ENCODE assay signal across 17 mouse cellular contexts in genomic region chr2:113645712-113646111, GRCm38 (mm10).
DNase-seq lines count a peak whose midpoint lies in the region; ATAC-seq lines count a peak whose summit lies in the region.
"Had no signal": no experiment of that assay in that cellular context is flagged by ENCODE, and none has a peak within 500 bp of the region (broad histone marks: within the 10 kb centered on the region; RNA-seq: fewer than 3 reads in every experiment).

No protein-coding gene starts in this region.

- intact Hi-C loops in heart, postnatal 10 days (cut with DNase I), result loop anchor here (2.0 kb wide), 1 partner anchor 151 kb away; no protein-coding TSS in a partner anchor

- H3K27ac ChIP-seq in lung, embryonic 15.5 days, result no peak overlapping the region
- no peak overlapping the region for H3K27ac ChIP-seq in midbrain, embryonic 15.5 days
- H3K27ac ChIP-seq: forebrain, embryonic 15.5 days; limb, embryonic 12.5 days; liver, embryonic 15.5 days; midbrain, embryonic 12.5 days; neural tube, embryonic 12.5 days had no signal

- no peak overlapping the region for H3K9ac ChIP-seq in lung, embryonic 15.5 days
- H3K9ac ChIP-seq in midbrain, embryonic 15.5 days, result no peak overlapping the region
- H3K9ac ChIP-seq: forebrain, embryonic 15.5 days; limb, embryonic 12.5 days; liver, embryonic 15.5 days; midbrain, embryonic 12.5 days; neural tube, embryonic 12.5 days had no signal

- WGBS in lung, embryonic 15.5 days, result 44% methylated on average over 4 of the region's 4 CpGs
- WGBS in midbrain, embryonic 15.5 days, result 75% methylated on average over 4 of the region's 4 CpGs

- H3K9me3 ChIP-seq in lung, embryonic 15.5 days, result no peaks in the 10 kb centered on the region
- H3K9me3 ChIP-seq in midbrain, embryonic 15.5 days, result no peaks in the 10 kb centered on the region
- H3K9me3 ChIP-seq: forebrain, embryonic 15.5 days; limb, embryonic 12.5 days; liver, embryonic 15.5 days; midbrain, embryonic 12.5 days; neural tube, embryonic 12.5 days had no signal

- no peak overlapping the region for H3K4me2 ChIP-seq in lung, embryonic 15.5 days
- no peak overlapping the region for H3K4me2 ChIP-seq in midbrain, embryonic 15.5 days
- H3K4me2 ChIP-seq: forebrain, embryonic 15.5 days; limb, embryonic 12.5 days; liver, embryonic 15.5 days; midbrain, embryonic 12.5 days; neural tube, embryonic 12.5 days had no signal

- H3K4me1 ChIP-seq in lung, embryonic 15.5 days, result 0 out of 2 replicates have a peak, but pooled peaks cover 4% of the 10 kb centered on the region
- no peaks in the 10 kb centered on the region for H3K4me1 ChIP-seq in midbrain, embryonic 15.5 days
- H3K4me1 ChIP-seq: forebrain, embryonic 15.5 days; midbrain, embryonic 12.5 days; neural tube, embryonic 12.5 days had no signal

- no peaks in the 10 kb centered on the region for H3K27me3 ChIP-seq in lung, embryonic 15.5 days
- H3K27me3 ChIP-seq in midbrain, embryonic 15.5 days (replicated peaks), result no peaks in the 10 kb centered on the region
- H3K27me3 ChIP-seq: forebrain, embryonic 15.5 days; limb, embryonic 12.5 days; liver, embryonic 15.5 days; midbrain, embryonic 12.5 days; neural tube, embryonic 12.5 days had no signal

- no peak overlapping the region for H3K4me3 ChIP-seq in lung, embryonic 15.5 days
- no peak overlapping the region for H3K4me3 ChIP-seq in midbrain, embryonic 15.5 days
- H3K4me3 ChIP-seq: forebrain, embryonic 15.5 days; limb, embryonic 12.5 days; liver, embryonic 15.5 days; midbrain, embryonic 12.5 days; neural tube, embryonic 12.5 days had no signal

- peak; percentile 53; the same call in 1 of the 2 replicates for ATAC-seq in lung, embryonic 15.5 days (ENCODE audit: borderline replicate concordance, extremely low read depth, low FRiP score, low TSS enrichment)
- peak; percentile 65 for ATAC-seq in common myeloid progenitor, adult 5-6 weeks (replicated peaks; ENCODE audit: low read depth, poor library complexity, severe bottlenecking)
- peak; percentile 70 for ATAC-seq in megakaryocyte progenitor cell, adult 5-6 weeks (replicated peaks; ENCODE audit: poor library complexity)
- ATAC-seq in frontal cortex, adult (ENCODE audit: low TSS enrichment), result no peak
- ATAC-seq in midbrain, embryonic 15.5 days (replicated peaks), result no peak

- DNase-seq in heart, adult 9 months (ENCODE audit: low spot score in 2 of 2), result peak; percentile 22 to 26
- DNase-seq in heart, postnatal 10 days, result no peak
- no peak for DNase-seq in lung, postnatal 10 days
- DNase-seq: B cell, adult 2 months; cerebellum, adult 9-11 months; kidney, adult 8-10 months; thymus, adult 2 months had no signal

- no peaks in the 10 kb centered on the region for H3K36me3 ChIP-seq in lung, embryonic 15.5 days
- H3K36me3 ChIP-seq in midbrain, embryonic 15.5 days (replicated peaks), result no peaks in the 10 kb centered on the region
- H3K36me3 ChIP-seq: forebrain, embryonic 15.5 days; limb, embryonic 12.5 days; liver, embryonic 15.5 days; midbrain, embryonic 12.5 days; neural tube, embryonic 12.5 days had no signal

Comparison
In these comparisons a context has a peak if more than half of its experiments do, and no peak if none do; other contexts are left out.
1. DNase-seq: peak in heart, adult 9 months (2 of 2); none in heart, postnatal 10 days (0 of 2) and lung, postnatal 10 days (single experiment).
2. ATAC-seq: peak in lung, embryonic 15.5 days (single experiment), common myeloid progenitor, adult 5-6 weeks (single experiment) and megakaryocyte progenitor cell, adult 5-6 weeks (single experiment); none in frontal cortex, adult (single experiment) and midbrain, embryonic 15.5 days (single experiment).